Mouse (Mus musculus): ENCODE measurements around the gene D17H6S53E.

- TF ChIP-seq FLI1 (IDR thresholded peaks at IDR 0.05; ENCODE audit: low read length) = no peak
- no peak for TF ChIP-seq GATA1 (IDR thresholded peaks at IDR 0.05; ENCODE audit: borderline replicate concordance, low read length)
These were observed 49.5 kb upstream of the D17H6S53E start, which contains the start of gene Ly6g6e for GRCm38 (mm10) chr17:35076507-35077176.
